Mouse (Mus musculus) megakaryocyte, embryonic 14.5 days (primary cell): ENCODE measurements around the gene Slc9a2.

Experiments
- FLI1 ChIP-seq: IDR thresholded peaks from 2 replicates; pipeline ENCODE4 v1.6.1; 2012; ENCODE audit warnings: low read length, inconsistent platforms, mixed read lengths
- GATA1 ChIP-seq: IDR thresholded peaks from 3 replicates; pipeline ENCODE4 v1.6.1; 2012; ENCODE audit warnings: mixed read lengths, low read length, inconsistent platforms, borderline replicate concordance

DNA sequence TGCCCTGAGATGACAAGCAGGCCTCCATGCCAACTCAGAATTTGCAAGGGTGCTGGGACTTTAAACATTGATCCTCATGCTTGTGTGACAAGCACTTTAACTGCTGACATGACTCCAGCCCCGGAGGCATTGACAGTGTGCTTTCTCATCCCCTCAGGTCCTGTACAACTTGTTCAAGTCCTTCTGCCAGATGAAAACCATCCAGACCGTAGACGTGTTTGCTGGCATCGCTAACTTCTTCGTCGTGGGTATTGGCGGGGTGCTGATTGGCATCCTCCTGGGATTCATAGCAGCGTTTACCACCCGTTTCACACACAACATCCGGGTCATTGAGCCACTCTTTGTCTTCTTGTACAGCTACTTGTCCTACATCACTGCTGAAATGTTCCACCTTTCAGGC is 45.7 kb downstream of the Slc9a2 start:
- TF ChIP-seq GATA1 (no peak), FLI1 (no peak)
